Mouse (Mus musculus): ENCODE measurements at regions not wholly inside any gene's neighbourhood (a gene's known extent, or its start where the extent isn't known, plus 50 kb on each side); places are given as distances from the start of the nearest gene placed in this dataset.
A peak's percentile ranks its signal among the peaks of the same experiment; 100 is the strongest.

- H3K4me3 ChIP-seq, result no peak overlapping the region
- no peak overlapping the region for H3K27ac ChIP-seq
- no peak overlapping the region for H3K4me2 ChIP-seq
- no peak overlapping the region for H3K9ac ChIP-seq
- H3K9me3 ChIP-seq, result no peaks in the 10 kb centered on the region
- WGBS, result 46% methylated on average over 3 of the region's 3 CpGs
- H3K36me3 ChIP-seq, result no peaks in the 10 kb centered on the region
- no peak for ATAC-seq (ENCODE audit: borderline replicate concordance, extremely low read depth, low FRiP score, low TSS enrichment)
- no peaks in the 10 kb centered on the region; the same call in 1 of the 2 replicates for H3K27me3 ChIP-seq
- H3K4me1 ChIP-seq, result peaks cover 11% of the 10 kb centered on the region
Observed at GRCm38 (mm10) chr3:8734096-8734495, 875.8 kb downstream of the Zfp704 start.

DNA sequence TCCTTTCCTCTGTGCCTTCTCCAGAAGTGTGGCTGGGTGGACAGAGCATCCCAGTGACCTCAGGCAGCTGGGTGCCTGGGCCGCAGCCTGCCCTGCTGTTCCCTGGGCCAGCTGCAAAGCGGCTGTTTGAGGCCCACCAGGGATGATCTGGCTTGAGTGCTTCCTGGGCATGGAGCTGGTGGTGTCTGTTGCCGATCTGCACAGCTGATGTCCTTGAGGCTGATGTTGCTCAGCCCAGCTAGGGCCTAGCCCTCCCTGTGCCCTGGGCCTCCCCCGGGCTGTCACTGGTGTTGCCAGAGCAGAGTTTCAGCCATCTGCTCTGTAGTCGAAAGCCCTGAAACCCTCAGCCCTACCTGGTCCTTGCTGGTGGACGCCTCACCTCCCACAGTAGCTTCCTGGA lies 878.5 kb downstream of the Zfp704 start:
- 60% methylated on average over 6 of the region's 6 CpGs for WGBS
- Histone ChIP-seq H3K27me3 (no peaks in the 10 kb centered on the region; the same call in 1 of the 2 replicates), H3K27ac (no peak overlapping the region), H3K9me3 (no peaks in the 10 kb centered on the region), H3K36me3 (no peaks in the 10 kb centered on the region), H3K4me3 (no peak overlapping the region), H3K4me2 (no peak overlapping the region), H3K9ac (no peak overlapping the region), H3K4me1 (peaks cover 7% of the 10 kb centered on the region)
- no peak for ATAC-seq (ENCODE audit: borderline replicate concordance, extremely low read depth, low FRiP score, low TSS enrichment)

- H3K27ac ChIP-seq, result no peak overlapping the region
- 29% methylated on average over 4 of the region's 4 CpGs for WGBS
- no peak overlapping the region for H3K4me2 ChIP-seq
- no peak for ATAC-seq (ENCODE audit: borderline replicate concordance, extremely low read depth, low FRiP score, low TSS enrichment)
- H3K4me1 ChIP-seq, result peaks cover 26% of the 10 kb centered on the region
- H3K9ac ChIP-seq, result no peak overlapping the region
- H3K4me3 ChIP-seq, result no peak overlapping the region
- H3K36me3 ChIP-seq, result no peaks in the 10 kb centered on the region
- H3K27me3 ChIP-seq, result no peaks in the 10 kb centered on the region
- H3K9me3 ChIP-seq, result no peaks in the 10 kb centered on the region
Observed at GRCm38 (mm10) chr3:8721628-8722594, 888.0 kb downstream of the Zfp704 start.

DNA sequence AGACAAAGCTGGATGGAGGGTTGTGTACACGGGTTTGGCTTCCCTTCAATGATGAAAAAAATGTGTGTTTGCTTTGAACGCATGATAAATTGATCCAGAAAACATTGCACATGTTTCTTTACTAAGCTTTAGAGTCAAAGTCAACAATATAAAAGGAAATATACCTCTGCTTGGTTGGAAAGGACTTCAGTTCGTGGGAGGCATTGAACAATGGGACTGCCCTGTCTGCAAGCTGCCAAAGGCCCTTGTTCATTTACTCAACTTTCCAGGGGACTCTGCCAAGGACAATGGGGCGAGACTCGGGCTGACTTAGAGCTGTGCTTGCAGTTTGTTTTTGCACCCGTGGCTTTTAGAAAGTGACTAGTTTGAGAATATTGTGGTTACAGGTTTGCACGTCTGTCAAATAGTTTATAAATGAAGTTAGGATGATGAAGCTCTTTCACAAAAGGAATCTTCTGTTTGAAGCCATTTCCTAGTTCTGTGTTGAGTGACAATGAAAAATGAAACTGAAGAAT lies 889.2 kb downstream of the Zfp704 start:
- no peaks in the 10 kb centered on the region for H3K9me3 ChIP-seq
- H3K4me1 ChIP-seq, result peaks cover 35% of the 10 kb centered on the region
- H3K36me3 ChIP-seq, result no peaks in the 10 kb centered on the region
- no peak for ATAC-seq (ENCODE audit: borderline replicate concordance, extremely low read depth, low FRiP score, low TSS enrichment)
- no peaks in the 10 kb centered on the region for H3K27me3 ChIP-seq
- no peak overlapping the region for H3K4me2 ChIP-seq
- 58% methylated on average over 7 of the region's 7 CpGs for WGBS
- no peak overlapping the region for H3K4me3 ChIP-seq
- no peak overlapping the region for H3K9ac ChIP-seq
- H3K27ac ChIP-seq, result no peak overlapping the region

- no peaks in the 10 kb centered on the region for H3K9me3 ChIP-seq
- 0 out of 2 replicates have a peak, but pooled peaks have one; percentile 19 for ATAC-seq (ENCODE audit: borderline replicate concordance, extremely low read depth, low FRiP score, low TSS enrichment)
- no peak overlapping the region for H3K9ac ChIP-seq
- peaks cover 37% of the 10 kb centered on the region for H3K4me1 ChIP-seq
- H3K4me2 ChIP-seq, result peak overlapping the region; percentile 71; the same call in 1 of the 2 replicates
- WGBS, result 18% methylated on average over 9 of the region's 9 CpGs
- no peaks in the 10 kb centered on the region for H3K27me3 ChIP-seq
- no peak overlapping the region for H3K27ac ChIP-seq
- no peak overlapping the region for H3K4me3 ChIP-seq
- H3K36me3 ChIP-seq, result no peaks in the 10 kb centered on the region
Observed at GRCm38 (mm10) chr3:8718206-8718605, 891.7 kb downstream of the Zfp704 start.

- Histone ChIP-seq H3K9ac (no peak overlapping the region; the same call in 1 of the 2 replicates), H3K4me1 (peaks cover 45% of the 10 kb centered on the region), H3K9me3 (no peaks in the 10 kb centered on the region), H3K27ac (peak overlapping the region; percentile 24), H3K27me3 (no peaks in the 10 kb centered on the region), H3K36me3 (no peaks in the 10 kb centered on the region), H3K4me2 (peak overlapping the region; percentile 71), H3K4me3 (peak overlapping the region; percentile 26)
- peak; percentile 83 for ATAC-seq (ENCODE audit: borderline replicate concordance, extremely low read depth, low FRiP score, low TSS enrichment)
- WGBS, result under 1% methylated on average over 18 of the region's 18 CpGs
Observed at GRCm38 (mm10) chr3:8717334-8717812, 892.5 kb downstream of the Zfp704 start.
